Mouse (Mus musculus): ENCODE measurements around the gene Rps5. TPM values are rescaled to one million over a fixed set of nuclear protein-coding genes. Genes with fewer than 3 reads are reported as not detected.
"Not testable (repeated sequence)": the region's sequence is repeated elsewhere in the genome, so short reads cannot be mapped to it uniquely, and the experiment has no call there.

Gene Rps5
- total and polyA plus RNA-seq, 2 experiments, result 773 to 789 TPM

GRCm38 (mm10) chr7:12901517-12901916 is 20.6 kb upstream of the Rps5 start:
- WGBS, result 91% methylated on average over 5 of the region's 5 CpGs
- peaks cover 8% of the 10 kb centered on the region; the same call in 1 of the 2 replicates for H3K4me1 ChIP-seq (ENCODE audit: control insufficient read depth, insufficient read depth, low read length)
- H3K9ac ChIP-seq (ENCODE audit: low read depth, low read length), result no peak overlapping the region
- H3K27me3 ChIP-seq (ENCODE audit: control insufficient read depth, insufficient read depth, low read length), result no peaks in the 10 kb centered on the region
- H3K4me3 ChIP-seq (ENCODE audit: insufficient read depth, low read depth, low read length), result no peak overlapping the region
- no peak for TF ChIP-seq POLR2A (IDR thresholded peaks at IDR 0.05; ENCODE audit: extremely low read depth, insufficient read depth, low read length)
- no peak for TF ChIP-seq CTCF (IDR thresholded peaks at IDR 0.05; ENCODE audit: low read depth, low read length)
- DNase-seq (ENCODE audit: extremely low read depth, low read depth, low spot score), result no peak
- peaks cover 7% of the 10 kb centered on the region; the same call in 1 of the 2 replicates for H3K79me2 ChIP-seq (ENCODE audit: control insufficient read depth, insufficient read depth, low read length)
- H3K36me3 ChIP-seq (ENCODE audit: control insufficient read depth, insufficient read depth, low read length), result peaks cover 8% of the 10 kb centered on the region; the same call in 1 of the 2 replicates
- no peak overlapping the region for H3K27ac ChIP-seq (replicated peaks; ENCODE audit: insufficient read depth, low read depth, low read length)

GRCm38 (mm10) chr7:12903623-12904022 is 18.5 kb upstream of the Rps5 start:
- H3K36me3 ChIP-seq (ENCODE audit: control insufficient read depth, insufficient read depth, low read length), result peaks cover 10% of the 10 kb centered on the region; the same call in 1 of the 2 replicates

GRCm38 (mm10) chr7:12905146-12905545 is 16.9 kb upstream of the Rps5 start:
- peaks cover 10% of the 10 kb centered on the region; the same call in 1 of the 2 replicates for H3K36me3 ChIP-seq (ENCODE audit: control insufficient read depth, insufficient read depth, low read length)
- H3K4me3 ChIP-seq (ENCODE audit: insufficient read depth, low read depth, low read length), result no peak overlapping the region
- no peaks in the 10 kb centered on the region for H3K27me3 ChIP-seq (ENCODE audit: control insufficient read depth, insufficient read depth, low read length)
- no peak overlapping the region for H3K27ac ChIP-seq (replicated peaks; ENCODE audit: insufficient read depth, low read depth, low read length)
- 37% methylated on average over 1 of the region's 1 CpGs for WGBS
- DNase-seq (ENCODE audit: extremely low read depth, low read depth, low spot score), result no peak
- H3K4me1 ChIP-seq (ENCODE audit: control insufficient read depth, insufficient read depth, low read length), result peaks cover 5% of the 10 kb centered on the region
- no peak for TF ChIP-seq CTCF (IDR thresholded peaks at IDR 0.05; ENCODE audit: low read depth, low read length)
- TF ChIP-seq POLR2A (IDR thresholded peaks at IDR 0.05; ENCODE audit: extremely low read depth, insufficient read depth, low read length), result no peak
- no peak overlapping the region for H3K9ac ChIP-seq (ENCODE audit: low read depth, low read length)
- no peaks in the 10 kb centered on the region for H3K79me2 ChIP-seq (ENCODE audit: control insufficient read depth, insufficient read depth, low read length)

More at GRCm38 (mm10) chr7:12903623-12904022, 18.5 kb upstream of the Rps5 start:
- Histone ChIP-seq H3K4me1 (ENCODE audit: control insufficient read depth, insufficient read depth, low read length) (0 out of 2 replicates have a peak, but pooled peaks cover 2% of the 10 kb centered on the region), H3K9ac (ENCODE audit: low read depth, low read length) (no peak overlapping the region), H3K79me2 (ENCODE audit: control insufficient read depth, insufficient read depth, low read length) (peaks cover 3% of the 10 kb centered on the region; the same call in 1 of the 2 replicates), H3K4me3 (ENCODE audit: insufficient read depth, low read depth, low read length) (no peak overlapping the region), H3K27me3 (ENCODE audit: control insufficient read depth, insufficient read depth, low read length) (no peaks in the 10 kb centered on the region), H3K27ac (replicated peaks; ENCODE audit: insufficient read depth, low read depth, low read length) (no peak overlapping the region)
- no peak for DNase-seq (ENCODE audit: extremely low read depth, low read depth, low spot score)
- WGBS, result 80% methylated on average over 10 of the region's 10 CpGs
- TF ChIP-seq POLR2A (IDR thresholded peaks at IDR 0.05; ENCODE audit: extremely low read depth, insufficient read depth, low read length), result no peak
- TF ChIP-seq CTCF (IDR thresholded peaks at IDR 0.05; ENCODE audit: low read depth, low read length), result no peak

- peak overlapping the region; percentile 68 for H3K9ac ChIP-seq (ENCODE audit: low read depth, low read length)
- peaks cover 3% of the 10 kb centered on the region for H3K4me1 ChIP-seq (ENCODE audit: control insufficient read depth, insufficient read depth, low read length)
- H3K36me3 ChIP-seq (ENCODE audit: control insufficient read depth, insufficient read depth, low read length), result peaks cover 8% of the 10 kb centered on the region; the same call in 1 of the 2 replicates
- 41% methylated on average over 7 of the region's 7 CpGs for WGBS
- peak overlapping the region; percentile 70 for H3K27ac ChIP-seq (replicated peaks; ENCODE audit: insufficient read depth, low read depth, low read length)
- DNase-seq (ENCODE audit: extremely low read depth, low read depth, low spot score), result peak; percentile 65
- peak overlapping the region; percentile 57 for H3K4me3 ChIP-seq (ENCODE audit: insufficient read depth, low read depth, low read length)
- no peaks in the 10 kb centered on the region for H3K27me3 ChIP-seq (ENCODE audit: control insufficient read depth, insufficient read depth, low read length)
- TF ChIP-seq POLR2A (IDR thresholded peaks at IDR 0.05; ENCODE audit: extremely low read depth, insufficient read depth, low read length) (no peak), CTCF (IDR thresholded peaks at IDR 0.05; ENCODE audit: low read depth, low read length) (peak; percentile 45)
- no peaks in the 10 kb centered on the region for H3K79me2 ChIP-seq (ENCODE audit: control insufficient read depth, insufficient read depth, low read length)
Observed at GRCm38 (mm10) chr7:12909498-12909962, 12.6 kb upstream of the Rps5 start.

- Histone ChIP-seq H3K4me1 (ENCODE audit: control insufficient read depth, insufficient read depth, low read length) (peaks cover 3% of the 10 kb centered on the region), H3K4me3 (ENCODE audit: insufficient read depth, low read depth, low read length) (peak overlapping the region; percentile 57), H3K9ac (ENCODE audit: low read depth, low read length) (peak overlapping the region; percentile 68), H3K36me3 (ENCODE audit: control insufficient read depth, insufficient read depth, low read length) (peaks cover 6% of the 10 kb centered on the region; the same call in 1 of the 2 replicates), H3K79me2 (ENCODE audit: control insufficient read depth, insufficient read depth, low read length) (no peaks in the 10 kb centered on the region), H3K27me3 (ENCODE audit: control insufficient read depth, insufficient read depth, low read length) (no peaks in the 10 kb centered on the region), H3K27ac (replicated peaks; ENCODE audit: insufficient read depth, low read depth, low read length) (peak overlapping the region; percentile 70)
- peak; percentile 78 for DNase-seq (ENCODE audit: extremely low read depth, low read depth, low spot score)
- no peak for TF ChIP-seq POLR2A (IDR thresholded peaks at IDR 0.05; ENCODE audit: extremely low read depth, insufficient read depth, low read length)
- TF ChIP-seq CTCF (IDR thresholded peaks at IDR 0.05; ENCODE audit: low read depth, low read length), result no peak
- 13% methylated on average over 19 of the region's 19 CpGs for WGBS
Observed at GRCm38 (mm10) chr7:12910181-12910668, 11.9 kb upstream of the Rps5 start.

GRCm38 (mm10) chr7:12913556-12913955 is 8.5 kb upstream of the Rps5 start:
- H3K27ac ChIP-seq (replicated peaks; ENCODE audit: insufficient read depth, low read depth, low read length), result no peak overlapping the region
- peak; percentile 57 for DNase-seq (ENCODE audit: extremely low read depth, low read depth, low spot score)
- H3K27me3 ChIP-seq (ENCODE audit: control insufficient read depth, insufficient read depth, low read length), result no peaks in the 10 kb centered on the region
- H3K36me3 ChIP-seq (ENCODE audit: control insufficient read depth, insufficient read depth, low read length), result no peaks in the 10 kb centered on the region
- H3K4me3 ChIP-seq (ENCODE audit: insufficient read depth, low read depth, low read length), result no peak overlapping the region
- TF ChIP-seq POLR2A (IDR thresholded peaks at IDR 0.05; ENCODE audit: extremely low read depth, insufficient read depth, low read length), result no peak
- peak; percentile 57 for TF ChIP-seq CTCF (IDR thresholded peaks at IDR 0.05; ENCODE audit: low read depth, low read length)
- H3K9ac ChIP-seq (ENCODE audit: low read depth, low read length), result no peak overlapping the region
- H3K79me2 ChIP-seq (ENCODE audit: control insufficient read depth, insufficient read depth, low read length), result no peaks in the 10 kb centered on the region
- H3K4me1 ChIP-seq (ENCODE audit: control insufficient read depth, insufficient read depth, low read length), result peaks cover 3% of the 10 kb centered on the region

- 62% methylated on average over 7 of the region's 8 CpGs for WGBS
- H3K79me2 ChIP-seq (ENCODE audit: control insufficient read depth, insufficient read depth, low read length), result not testable (repeated sequence)
Observed at GRCm38 (mm10) chr7:12920495-12920894, 1.6 kb upstream of the Rps5 start.

More at GRCm38 (mm10) chr7:12920495-12920894, 1.6 kb upstream of the Rps5 start:
- not testable (repeated sequence) for DNase-seq (ENCODE audit: extremely low read depth, low read depth, low spot score); H3K9ac ChIP-seq (ENCODE audit: low read depth, low read length); H3K27me3 ChIP-seq (ENCODE audit: control insufficient read depth, insufficient read depth, low read length); H3K4me3 ChIP-seq (ENCODE audit: insufficient read depth, low read depth, low read length)
- peaks cover 11% of the 10 kb centered on the region for H3K4me1 ChIP-seq (ENCODE audit: control insufficient read depth, insufficient read depth, low read length)
- peaks cover 21% of the 10 kb centered on the region for H3K36me3 ChIP-seq (ENCODE audit: control insufficient read depth, insufficient read depth, low read length)
- H3K27ac ChIP-seq (replicated peaks; ENCODE audit: insufficient read depth, low read depth, low read length), result peak overlapping the region; percentile 75
